Mouse (Mus musculus): ENCODE measurements around the gene Dop1b.
"Not testable (repeated sequence)": the region's sequence is repeated elsewhere in the genome, so short reads cannot be mapped to it uniquely, and the experiment has no call there.

DNA sequence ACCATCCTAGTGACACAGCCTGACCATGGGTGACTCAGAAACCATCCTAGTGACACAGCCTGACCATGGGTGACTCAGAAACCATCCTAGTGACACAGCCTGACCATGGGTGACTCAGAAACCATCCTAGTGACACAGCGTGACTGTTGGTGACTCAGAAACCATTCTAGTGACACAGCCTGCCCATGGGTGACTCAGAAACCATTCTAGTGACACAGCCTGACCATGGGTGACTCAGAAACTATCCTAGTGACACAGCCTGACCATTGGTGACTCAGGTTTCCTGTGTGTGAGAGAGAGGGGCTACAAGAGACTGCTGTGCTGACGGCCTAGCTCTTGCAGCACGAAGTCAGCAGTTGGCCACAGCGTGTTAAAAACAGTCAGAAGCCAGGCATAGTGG, 66.7 kb downstream of the Dop1b start:
- not testable (repeated sequence) for TF ChIP-seq ZNF384 (IDR thresholded peaks at IDR 0.05; ENCODE audit: low read depth, low read length); CHD2 (IDR thresholded peaks at IDR 0.05; ENCODE audit: low read depth, low read length); ZC3H11A (IDR thresholded peaks at IDR 0.05; ENCODE audit: borderline replicate concordance, low read depth, low read length); HCFC1 (IDR thresholded peaks at IDR 0.05; ENCODE audit: borderline replicate concordance, insufficient read depth, low read length)

Measured in ES-E14 (cell line).